Mouse (Mus musculus): Measurements from ENCODE around the gene Ctf1.

DNA sequence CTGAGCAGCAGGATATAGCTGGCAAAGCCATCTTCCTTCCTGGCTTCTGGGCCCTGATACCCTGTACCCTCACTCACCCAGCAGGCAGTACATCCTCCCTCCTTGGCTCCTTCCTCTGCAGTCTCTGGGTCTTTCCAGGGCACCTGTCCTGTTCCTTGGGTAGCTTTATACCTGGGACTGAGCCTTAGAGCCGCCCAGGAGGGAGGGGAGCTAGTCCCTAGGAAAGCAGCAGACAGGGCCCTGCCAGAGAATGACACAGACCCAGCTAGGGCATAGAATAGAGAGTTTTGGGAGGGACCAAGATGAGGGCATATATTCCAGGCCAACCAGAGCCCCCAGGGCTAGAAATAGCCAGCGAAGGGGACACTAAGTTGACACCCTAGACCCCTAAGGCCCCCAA lies 13.0 kb downstream of the Ctf1 start:
- TF ChIP-seq CTCF (IDR thresholded peaks at IDR 0.05; ENCODE audit: borderline replicate concordance, insufficient read depth, low read depth, low read length) (no peak), POLR2A (IDR thresholded peaks at IDR 0.05; ENCODE audit: borderline replicate concordance, insufficient read depth, low read length) (no peak)
